Mouse (Mus musculus) heart, adult 8-10 months (tissue): ENCODE data around the gene Lyar. TPM values are rescaled to one million over a fixed set of nuclear protein-coding genes. Genes with fewer than 3 reads are reported as not detected.

Experiments used
- DNase-seq: peaks from one replicate; pipeline ENCODE4 v3.0.0; 2022; ENCODE audit warnings: low spot score
- total RNA-seq, 4 experiments: library from RNA; stranded (reverse); gene quantifications; 2 replicates each; pipeline ENCODE4 v1.2.4; 2022

The Lyar gene
- total RNA-seq: 10 to 100 TPM; 16.0 to 20.0 (median 18.9) TPM

- peak; percentile 94 for DNase-seq
These were observed at the start of gene Lyar, which contains the start of gene Zbtb49 for GRCm38 (mm10) chr5:38220328-38220912. Lyar (plus strand) TSS chr5:38220470. Zbtb49 (minus strand) TSS chr5:38220457.

DNA sequence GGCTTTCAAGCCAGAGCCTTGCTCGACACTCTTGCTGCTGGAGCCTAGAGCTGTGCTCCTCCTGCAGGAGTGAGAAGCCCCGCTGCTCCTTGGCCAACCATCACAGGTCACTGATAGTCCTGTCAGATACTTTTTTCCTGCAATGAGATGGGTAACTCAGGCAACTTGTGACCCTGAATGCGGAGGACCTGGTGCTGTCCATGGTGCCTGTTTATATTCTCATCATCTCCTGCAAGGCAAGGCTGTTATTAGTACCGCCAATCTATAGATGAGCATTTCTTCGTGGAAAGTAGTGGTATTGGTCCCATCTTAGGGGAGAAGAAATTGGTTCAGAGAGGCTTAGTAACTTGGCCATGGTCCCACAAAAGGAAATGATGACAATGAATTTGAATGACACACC is 46.5 kb upstream of the Lyar start:
- no peak for DNase-seq

DNA sequence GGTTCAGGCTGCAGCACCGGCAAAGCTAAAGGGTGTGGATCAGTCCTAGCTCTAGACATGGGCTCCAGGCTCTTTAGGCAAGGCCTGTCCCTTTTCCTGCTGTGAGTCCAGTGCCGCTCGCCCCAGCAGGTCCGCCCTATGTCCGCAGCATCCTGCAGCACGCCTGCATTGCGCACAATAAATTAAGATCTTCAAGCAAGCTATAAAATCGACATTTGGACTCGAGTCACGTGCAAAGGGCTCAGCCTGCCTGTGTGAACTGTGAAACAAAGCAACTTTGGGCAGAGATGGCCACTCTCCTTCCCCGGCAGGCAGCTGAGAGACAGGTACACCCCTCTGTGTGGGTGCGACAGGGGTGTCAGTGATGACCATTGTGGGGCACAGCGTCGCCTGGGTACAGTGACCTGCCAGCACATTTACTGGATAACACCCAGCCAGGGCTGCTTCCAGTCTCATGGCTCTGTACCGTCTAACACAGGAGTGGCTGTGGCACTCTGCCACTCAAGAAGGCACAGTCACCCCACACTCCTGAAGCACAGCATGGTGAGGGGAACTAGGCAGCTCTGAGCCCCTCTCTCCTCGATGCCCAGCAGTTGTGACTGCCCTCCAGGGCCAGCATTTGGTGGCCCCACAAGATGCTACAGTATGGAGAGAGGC is 45.9 kb upstream of the Lyar start:
- no peak for DNase-seq

- DNase-seq: no peak
These were observed 35.5 kb upstream of the Lyar start for GRCm38 (mm10) chr5:38184688-38185285.

DNA sequence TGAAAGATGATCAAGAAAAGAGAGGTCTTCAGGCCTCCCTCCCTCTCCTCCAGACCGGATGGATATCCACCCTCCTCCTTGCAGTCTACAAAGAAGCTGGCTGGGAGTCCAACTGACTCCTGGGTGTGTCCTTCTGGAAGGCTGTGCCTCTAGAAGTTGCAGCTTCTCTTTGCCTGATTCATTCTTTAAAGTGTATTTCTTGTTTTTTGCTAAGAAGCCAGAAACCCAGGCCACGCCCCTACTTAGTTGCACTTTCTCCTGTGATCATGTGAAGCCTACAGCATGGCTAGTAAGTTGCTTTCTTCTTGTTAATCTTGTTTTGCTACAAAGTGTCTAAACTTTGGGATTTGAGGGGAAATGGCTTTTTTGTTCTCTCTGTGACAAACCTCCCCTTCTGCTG is 33.3 kb upstream of the Lyar start:
- DNase-seq: no peak

- DNase-seq: no peak
These were observed 29.4 kb upstream of the Lyar start for GRCm38 (mm10) chr5:38190907-38191306.

DNA sequence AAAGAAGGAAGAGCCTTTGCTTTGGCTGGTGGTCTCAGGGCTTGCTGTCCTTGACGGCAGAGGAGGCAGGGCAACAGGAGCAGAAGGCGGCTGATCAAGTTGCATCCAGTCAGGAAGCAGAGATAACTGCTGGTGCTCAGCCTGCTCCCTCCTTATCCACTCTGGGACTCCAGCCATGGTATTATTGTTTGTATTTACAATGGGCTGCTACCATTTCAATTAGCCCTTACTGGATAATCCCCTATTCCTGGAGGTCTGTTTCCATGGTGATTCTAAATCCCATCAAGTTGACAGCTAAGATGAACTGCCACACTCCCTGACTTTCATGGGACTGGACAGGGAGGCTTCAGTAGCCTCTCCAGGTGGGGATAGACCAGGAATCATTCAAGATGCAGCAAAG is 25.3 kb upstream of the Lyar start:
- no peak for DNase-seq

- no peak for DNase-seq
These were observed 24.3 kb upstream of the Lyar start for GRCm38 (mm10) chr5:38195941-38196340.

- DNase-seq: no peak
These were observed 23.3 kb upstream of the Lyar start for GRCm38 (mm10) chr5:38196821-38197481.

DNA sequence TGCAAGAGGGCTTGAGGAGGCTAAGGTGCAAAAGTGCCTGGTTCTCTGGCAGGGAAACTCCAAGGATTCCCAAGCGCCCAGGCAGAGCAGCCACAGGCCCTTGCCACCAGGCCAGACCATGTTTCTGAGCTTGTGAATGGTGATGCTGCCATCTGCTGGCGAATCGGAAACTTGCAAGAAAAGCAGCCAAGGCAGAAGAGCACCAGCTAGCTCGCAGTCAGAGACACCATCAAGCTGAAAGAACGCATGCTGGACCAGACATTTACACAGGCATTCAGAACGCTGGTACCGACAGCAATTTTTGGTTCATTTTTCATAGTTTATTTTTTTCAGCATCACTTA is 22.8 kb upstream of the Lyar start:
- DNase-seq: peak; percentile 82

DNA sequence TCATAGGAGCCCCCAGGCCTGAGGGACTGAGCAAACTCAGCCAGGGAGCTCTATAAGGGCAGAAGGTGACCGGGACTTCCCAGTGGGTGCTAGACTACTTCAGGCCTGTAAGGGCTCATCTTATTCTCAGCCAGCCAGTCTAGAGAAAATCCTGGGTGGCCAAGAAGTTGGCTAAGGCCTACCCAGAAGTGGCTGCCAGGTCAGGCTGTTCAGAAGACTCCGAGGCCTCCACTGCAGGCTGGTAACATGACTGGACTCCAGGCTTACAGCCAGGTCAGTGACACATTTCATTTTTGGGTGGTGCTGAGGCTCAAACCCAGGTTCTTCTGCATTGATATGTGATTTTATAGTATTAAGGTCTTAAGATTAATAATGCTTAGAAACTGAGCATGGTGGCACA is 20.6 kb upstream of the Lyar start:
- DNase-seq: no peak

- no peak for DNase-seq
These were observed 15.0 kb upstream of the Lyar start for GRCm38 (mm10) chr5:38205303-38205726.

DNA sequence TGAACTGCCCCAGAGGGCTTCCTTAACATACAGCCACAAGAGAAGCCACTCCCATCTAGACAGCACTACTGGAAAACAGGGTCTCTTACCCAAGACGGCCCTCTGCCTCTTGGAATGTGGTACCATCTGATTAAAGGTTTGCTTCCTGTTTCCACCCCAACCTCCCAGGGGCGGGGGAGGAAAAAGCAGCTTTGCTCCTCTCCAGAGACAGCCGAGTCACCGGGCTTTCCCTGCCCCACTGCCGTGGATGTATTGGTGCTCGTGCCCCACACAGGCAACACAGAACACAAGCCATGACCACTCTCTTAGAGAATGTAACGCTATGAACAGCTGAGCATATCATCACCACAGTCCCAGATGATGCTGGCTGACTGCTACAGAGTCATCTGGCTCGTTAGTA is 11.3 kb upstream of the Lyar start:
- no peak for DNase-seq

- no peak for DNase-seq
These were observed 8.6 kb upstream of the Lyar start for GRCm38 (mm10) chr5:38211691-38212090.

- no peak for DNase-seq
These were observed 7.3 kb upstream of the Lyar start for GRCm38 (mm10) chr5:38213009-38213408.

DNA sequence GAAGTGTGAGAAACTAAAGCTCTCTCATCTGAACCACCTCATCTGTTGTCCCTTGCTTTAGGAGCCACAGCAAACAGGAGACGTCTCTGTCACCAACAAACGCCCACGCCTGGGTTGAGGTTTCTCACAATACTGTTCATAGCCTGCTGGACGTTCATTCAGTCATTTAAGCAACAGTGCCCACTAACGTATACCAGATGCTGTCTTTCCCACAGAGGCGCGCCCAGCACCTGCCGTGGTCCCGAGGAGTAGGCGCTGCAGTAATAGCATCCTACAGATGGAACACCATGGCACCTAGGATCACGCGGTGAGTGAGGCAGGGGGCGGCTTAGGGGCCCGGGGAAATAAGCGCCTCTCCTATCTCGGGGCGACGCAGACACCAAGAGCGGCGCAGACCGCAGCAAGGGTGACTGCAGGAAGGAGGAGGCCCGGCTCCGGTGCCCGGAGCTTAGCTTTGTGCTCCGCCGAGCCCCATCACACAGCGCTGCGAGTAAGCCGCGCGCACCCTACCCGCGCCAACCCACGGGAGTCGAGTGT is 431 bp upstream of the Lyar start:
- DNase-seq: no peak

DNA sequence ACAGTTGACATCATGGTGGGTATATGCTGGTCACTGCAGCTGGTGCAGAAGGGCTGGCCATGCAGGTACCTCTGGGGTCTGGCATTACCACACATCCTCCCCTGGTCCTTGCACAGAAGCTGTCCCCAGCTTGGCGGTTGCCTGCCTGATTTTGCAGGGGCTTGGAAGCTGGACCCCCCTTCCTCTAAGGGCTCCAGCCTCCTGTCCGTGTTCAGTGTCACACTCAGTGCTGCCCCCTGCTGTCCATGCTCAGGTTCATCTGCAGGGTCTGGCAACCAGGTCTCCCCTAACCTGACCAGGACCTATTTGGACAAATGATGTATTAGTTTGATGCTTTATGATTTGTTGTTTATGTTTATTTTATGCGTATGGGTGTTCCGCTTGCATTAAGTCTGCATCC is 15.2 kb downstream of the Lyar start:
- DNase-seq: no peak

GRCm38 (mm10) chr5:38236627-38237026 is 16.4 kb downstream of the Lyar start:
- no peak for DNase-seq

GRCm38 (mm10) chr5:38240727-38241472 is 20.6 kb downstream of the Lyar start:
- no peak for DNase-seq

GRCm38 (mm10) chr5:38241473-38241834 is 21.2 kb downstream of the Lyar start:
- DNase-seq: no peak

- no peak for DNase-seq
These were observed 21.7 kb downstream of the Lyar start for GRCm38 (mm10) chr5:38241966-38242365.

DNA sequence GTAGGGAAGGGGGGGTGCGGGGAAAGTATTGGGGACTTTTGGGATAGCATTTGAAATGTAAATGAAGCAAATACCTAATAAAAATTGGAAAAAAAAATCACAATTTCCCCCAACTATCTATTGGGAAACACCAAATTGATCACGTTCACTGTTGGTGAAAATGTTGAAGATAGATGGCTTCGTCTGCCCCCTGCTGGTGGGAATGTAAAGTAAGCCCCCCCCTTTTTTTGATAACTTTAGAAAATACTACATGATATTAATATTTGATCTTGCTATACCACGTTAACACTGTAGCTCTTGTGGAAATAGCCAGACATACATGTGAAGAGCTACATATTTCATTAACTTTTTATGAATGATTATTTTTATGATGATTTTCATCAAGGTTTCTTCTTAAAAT is 34.9 kb downstream of the Lyar start:
- DNase-seq: no peak
